Mouse (Mus musculus) urinary bladder, postnatal 36 days (tissue): ENCODE measurements around the gene Gnl2.

ENCODE experiments used
- DNase-seq, 2 experiments: peaks; one replicate each; pipeline ENCODE4 v3.0.0; 2022; ENCODE audit warnings: low spot score in 2 of 2, mixed read lengths in 1 of 2

Gnl2 gene

GRCm38 (mm10) chr4:125002978-125003377 is 13.4 kb upstream of the Gnl2 start:
- DNase-seq: no peak

- DNase-seq: no peak
Observed at GRCm38 (mm10) chr4:125004886-125005285, 11.5 kb upstream of the Gnl2 start.

GRCm38 (mm10) chr4:125007460-125007859 is 8.9 kb upstream of the Gnl2 start:
- DNase-seq: no peak

- no peak for DNase-seq
Observed at GRCm38 (mm10) chr4:125008220-125008619, 8.2 kb upstream of the Gnl2 start.

- DNase-seq: no peak
Observed at GRCm38 (mm10) chr4:125008712-125009111, 7.7 kb upstream of the Gnl2 start.

GRCm38 (mm10) chr4:125017431-125017830 is 1.0 kb downstream of the Gnl2 start:
- peak in 1 of 2 experiments; percentile 68 for DNase-seq

- no peak for DNase-seq
Observed at GRCm38 (mm10) chr4:125020780-125021538, 4.6 kb downstream of the Gnl2 start.

- peak; percentile 89 to 94 for DNase-seq
Observed at GRCm38 (mm10) chr4:125029891-125030614, 13.7 kb downstream of the Gnl2 start.

- DNase-seq: no peak
Observed at GRCm38 (mm10) chr4:125034341-125034740, 18.0 kb downstream of the Gnl2 start.

- no peak for DNase-seq
Observed at GRCm38 (mm10) chr4:125044454-125044853, 28.1 kb downstream of the Gnl2 start.

GRCm38 (mm10) chr4:125055385-125055784 is 39.0 kb downstream of the Gnl2 start:
- DNase-seq: no peak

- no peak for DNase-seq
Observed at GRCm38 (mm10) chr4:125056476-125056875, 40.1 kb downstream of the Gnl2 start.

GRCm38 (mm10) chr4:125057273-125057672 is 40.9 kb downstream of the Gnl2 start:
- DNase-seq: no peak

- no peak for DNase-seq
Observed at GRCm38 (mm10) chr4:125058033-125058432, 41.6 kb downstream of the Gnl2 start.

GRCm38 (mm10) chr4:125059025-125059424 is 42.6 kb downstream of the Gnl2 start:
- DNase-seq: peak; percentile 39 to 43

GRCm38 (mm10) chr4:125063829-125064228 is 47.4 kb downstream of the Gnl2 start:
- DNase-seq: no peak

GRCm38 (mm10) chr4:125065517-125066307 is 49.3 kb downstream of the Gnl2 start, which contains the start of gene Dnali1:
TSS of gene Dnali1 (minus strand) at chr4:125065703.
- DNase-seq: peak; percentile 43 to 52

GRCm38 (mm10) chr4:125066490-125067370 is 50.3 kb downstream of the Gnl2 start, which contains the start of gene Snip1:
TSS of gene Snip1 (plus strand) at chr4:125066672.
- DNase-seq: peak; percentile 89 to 92

- DNase-seq: no peak
Observed at GRCm38 (mm10) chr4:125077700-125078099, 61.3 kb downstream of the Gnl2 start.

GRCm38 (mm10) chr4:125078698-125079097 is 62.3 kb downstream of the Gnl2 start:
- DNase-seq: no peak
